Mouse (Mus musculus): Measurements from ENCODE around the gene Bnip1. TPM values are rescaled to one million over a fixed set of nuclear protein-coding genes. Genes with fewer than 3 reads are reported as not detected.

Bnip1 gene
- total RNA-seq, 2 experiments from 2014 or later: 37.8 to 38.3 TPM

- DNase-seq (ENCODE audit: low spot score in 2 of 2): no peak
These were observed 58.2 kb downstream of the Bnip1 start for GRCm38 (mm10) chr17:26838911-26839717.

- no peak for DNase-seq (ENCODE audit: low spot score in 2 of 2)
These were observed 59.0 kb downstream of the Bnip1 start for GRCm38 (mm10) chr17:26839718-26840438.

- DNase-seq (ENCODE audit: low spot score in 2 of 2): no peak
These were observed 59.5 kb downstream of the Bnip1 start for GRCm38 (mm10) chr17:26840439-26840780.

GRCm38 (mm10) chr17:26840922-26841731 lies 60.3 kb downstream of the Bnip1 start:
- DNase-seq (ENCODE audit: low spot score in 2 of 2): no peak

- DNase-seq (ENCODE audit: low spot score in 2 of 2): no peak
These were observed 61.1 kb downstream of the Bnip1 start for GRCm38 (mm10) chr17:26841981-26842380.

Other genes starting within 250 kb of the Bnip1 start
- 100 to 1,000 TPM; 158 to 164 TPM for gene Ergic1, start 219.6 kb upstream of the Bnip1 start, total RNA-seq (2021)
- gene Dusp1, start 218.9 kb upstream of the Bnip1 start, total RNA-seq (2021): 10 to 100 TPM; 43.8 to 46.4 TPM
- 100 to 1,000 TPM; 141 to 142 TPM for gene Atp6v0e, start 117.8 kb upstream of the Bnip1 start, total RNA-seq (2021)
- gene Crebrf, start 65.4 kb upstream of the Bnip1 start, total RNA-seq (2021): 10 to 100 TPM; 47.5 to 51.9 TPM
- not detected for gene Nkx2-5, start 63.9 kb downstream of the Bnip1 start, total RNA-seq (2021)
- 10 to 100 TPM; 11.8 to 12.2 TPM for gene Kifc5b, start 136.0 kb downstream of the Bnip1 start, total RNA-seq (2021)
- 10 to 100 TPM; 32.0 to 33.4 TPM for gene Phf1, start 152.0 kb downstream of the Bnip1 start, total RNA-seq (2021)
- 100 to 1,000 TPM; 127 to 132 TPM for gene Cuta, start 158.5 kb downstream of the Bnip1 start, total RNA-seq (2021)
- gene Syngap1, start 160.2 kb downstream of the Bnip1 start, total RNA-seq (2021): 10 to 100 TPM; 29.7 to 37.1 TPM
- gene Zbtb9, start 192.1 kb downstream of the Bnip1 start, total RNA-seq (2021): 1 to 10 TPM; 8.0 to 9.6 TPM
- 10 to 100 TPM; 43.8 to 46.4 TPM for gene Bak1, start 247.9 kb downstream of the Bnip1 start, total RNA-seq (2021)